Mouse (Mus musculus) erythroblast, embryonic 14.5 days (primary cell): ENCODE measurements around the gene Srebf2.

Experiments used
- GATA1 ChIP-seq: IDR thresholded peaks from 2 replicates; pipeline ENCODE4 v1.6.1; 2012; ENCODE audit warnings: low read length, inconsistent platforms, mixed read lengths
- TAL1 ChIP-seq: IDR thresholded peaks from 3 replicates; pipeline ENCODE4 v1.6.1; 2012; ENCODE audit warnings: low read length, inconsistent platforms, mixed read lengths

DNA sequence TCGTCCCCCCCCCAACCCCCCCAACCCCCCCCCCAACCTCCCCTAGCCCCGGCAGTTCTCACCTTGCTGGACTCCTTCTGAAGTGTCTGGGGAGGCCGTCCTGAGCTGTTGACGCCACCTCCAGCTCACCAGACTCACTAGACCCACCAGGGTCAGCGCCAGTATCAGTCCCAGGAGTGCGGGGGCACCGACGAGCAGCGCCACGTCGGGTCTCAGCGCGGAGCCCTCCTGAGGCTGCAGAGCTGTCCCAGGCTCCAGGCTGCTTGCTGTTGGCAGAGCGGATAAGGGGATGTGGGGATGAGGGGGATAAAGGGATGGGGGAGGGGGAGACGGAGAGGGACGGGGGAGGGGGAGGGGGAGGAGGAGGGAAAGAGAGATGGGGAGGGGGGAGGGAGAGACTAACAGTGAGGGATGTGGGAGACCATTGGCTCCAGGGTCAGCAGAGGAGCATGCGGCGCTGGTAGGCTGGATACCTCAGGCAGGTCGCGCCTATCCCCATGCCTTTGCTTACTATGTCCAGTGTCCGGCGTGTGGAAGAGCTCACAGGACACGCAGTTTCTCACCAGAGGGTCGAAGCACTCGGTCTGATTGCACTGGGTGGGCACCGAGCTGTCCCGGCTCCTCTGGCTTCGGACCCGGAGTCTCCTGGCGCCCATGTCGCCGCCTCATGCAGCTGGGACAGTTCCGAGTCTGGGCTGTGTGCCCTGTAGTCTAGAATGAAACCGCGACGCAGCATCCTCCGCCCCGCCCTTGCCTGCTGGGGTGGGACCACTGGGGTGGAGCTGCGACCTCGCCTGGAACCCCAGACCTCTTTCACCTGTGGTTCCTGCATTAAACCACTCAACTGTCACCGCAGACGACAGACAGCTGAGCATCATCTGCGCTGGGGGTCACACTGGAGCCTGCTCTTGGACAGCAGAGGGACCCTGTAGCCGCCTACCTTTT lies 76.9 kb downstream of the Srebf2 start, which contains the start of gene Tnfrsf13c:
- TF ChIP-seq TAL1 (no peak), GATA1 (no peak)
